Mouse (Mus musculus) stomach, postnatal 0 days (tissue): ENCODE data around the gene Alyref2.

Experiments
- CTCF ChIP-seq: IDR thresholded peaks from 2 replicates; pipeline ENCODE4 v1.5.1; 2016; ENCODE audit warnings: antibody characterized with exemption, low read depth, mild to moderate bottlenecking, moderate library complexity
- EP300 ChIP-seq: optimal IDR thresholded peaks from 2 replicates; pipeline ENCODE3; 2016; ENCODE audit warnings: antibody characterized with exemption

DNA sequence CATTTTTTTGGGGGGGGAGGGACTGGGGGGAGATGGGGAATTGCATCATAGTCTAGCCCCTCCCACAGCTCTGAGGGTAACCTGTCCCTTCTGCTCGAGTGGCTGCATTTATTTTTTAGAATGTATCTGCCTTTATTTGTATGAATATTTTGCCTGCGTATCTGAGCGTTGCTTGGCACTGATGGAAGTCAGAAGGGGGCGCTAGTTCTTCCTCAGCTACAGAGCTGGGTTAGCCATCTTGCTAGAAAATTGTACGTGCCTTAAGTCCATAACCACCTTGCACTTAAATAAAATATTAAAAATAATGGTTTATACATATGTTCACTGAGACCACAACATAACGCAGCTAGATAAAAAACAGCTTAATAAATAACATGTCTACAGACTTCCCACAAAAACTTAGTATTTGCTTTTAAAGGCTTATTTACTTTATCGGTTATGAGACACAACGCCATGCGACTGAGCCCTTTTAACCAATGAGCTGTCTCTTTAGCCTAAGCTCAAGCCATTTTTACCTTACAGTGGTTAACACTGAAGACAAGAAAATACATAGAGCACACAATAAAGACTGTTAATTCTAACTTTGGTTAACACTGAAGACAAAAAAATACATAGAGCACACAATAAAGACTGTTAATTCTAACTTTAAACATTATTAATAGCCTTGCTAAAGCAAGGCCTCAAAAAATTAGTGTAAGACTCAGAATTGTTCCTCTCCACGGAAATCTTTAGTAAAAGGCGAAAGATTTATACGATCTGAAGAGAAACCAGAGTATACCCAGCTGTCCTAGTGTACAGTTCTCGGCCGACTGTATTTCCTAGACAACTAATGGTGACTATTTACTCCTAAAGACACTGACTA, 659 bp upstream of the Alyref2 start:
- peak; percentile 76 for TF ChIP-seq CTCF
- no peak for TF ChIP-seq EP300
